Comparison of ENCODE assay signal across 23 mouse cellular contexts in genomic region chr7:122472223-122472622, GRCm38 (mm10).
DNase-seq lines count a peak whose midpoint lies in the region; TF ChIP-seq lines count a peak whose summit lies in the region.
"Had no signal": no experiment of that assay in that cellular context is flagged by ENCODE, and none has a peak within 500 bp of the region (broad histone marks: within the 10 kb centered on the region; RNA-seq: fewer than 3 reads in every experiment).

No protein-coding gene starts in this region.

- H3K4me1 ChIP-seq in heart, embryonic 10.5 days, result no peaks in the 10 kb centered on the region
- H3K4me1 ChIP-seq in brown adipose tissue, adult 24 weeks (ENCODE audit: control insufficient read depth, insufficient read depth, insufficient read length, low read length), result peaks cover 13% of the 10 kb centered on the region
- H3K4me1 ChIP-seq in midbrain, embryonic 10.5 days, result peaks cover 11% of the 10 kb centered on the region
- H3K4me1 ChIP-seq: embryonic facial prominence, embryonic 13.5 days; heart, embryonic 13.5 days; liver, embryonic 15.5 days; stomach, embryonic 15.5 days had no signal

- WGBS in heart, embryonic 10.5 days, result 79% methylated on average over 5 of the region's 5 CpGs
- 71% methylated on average over 5 of the region's 5 CpGs for WGBS in midbrain, embryonic 10.5 days

- TF ChIP-seq CTCF in gastrocnemius, adult 2 months (IDR thresholded peaks at IDR 0.05), result no peak

- peaks cover 7% of the 10 kb centered on the region; the same call in 1 of the 2 replicates for H3K9me3 ChIP-seq in heart, embryonic 10.5 days
- peaks cover 7% of the 10 kb centered on the region; the same call in 1 of the 2 replicates for H3K9me3 ChIP-seq in midbrain, embryonic 10.5 days (replicated peaks)
- H3K9me3 ChIP-seq: forebrain, embryonic 15.5 days; hindbrain, embryonic 15.5 days; liver, embryonic 15.5 days; stomach, embryonic 15.5 days had no signal

- no peak overlapping the region for H3K4me3 ChIP-seq in gastrocnemius, adult 2 months
- no peak overlapping the region for H3K4me3 ChIP-seq in heart, embryonic 10.5 days
- no peak overlapping the region for H3K4me3 ChIP-seq in brown adipose tissue, adult 24 weeks (ENCODE audit: insufficient read depth, low read depth, low read length)
- no peak overlapping the region for H3K4me3 ChIP-seq in midbrain, embryonic 10.5 days
- H3K4me3 ChIP-seq: embryonic facial prominence, embryonic 13.5 days; forebrain, embryonic 10.5 days; forebrain, embryonic 15.5 days; heart, embryonic 13.5 days; hindbrain, embryonic 15.5 days; liver, embryonic 15.5 days; stomach, embryonic 15.5 days had no signal

- intact Hi-C loops in gastrocnemius, adult 2 months (cut with DNase I), result loop anchor here (10.0 kb wide), 1 partner anchor 203 kb away; the partner anchor contains the start of gene Cacng3
- intact Hi-C loops in heart, postnatal 36 days (cut with DNase I), result loop anchor here (5.0 kb wide), 3 partner anchors 90 to 435 kb away; no protein-coding TSS in a partner anchor

- H3K27ac ChIP-seq in gastrocnemius, adult 2 months, result peak overlapping the region; percentile 53
- H3K27ac ChIP-seq in heart, embryonic 10.5 days, result no peak overlapping the region
- H3K27ac ChIP-seq in brown adipose tissue, adult 24 weeks (replicated peaks; ENCODE audit: low read depth, low read length), result peak overlapping the region; percentile 49
- no peak overlapping the region for H3K27ac ChIP-seq in midbrain, embryonic 10.5 days (replicated peaks)
- H3K27ac ChIP-seq: embryonic facial prominence, embryonic 13.5 days; forebrain, embryonic 10.5 days; forebrain, embryonic 15.5 days; heart, embryonic 13.5 days; hindbrain, embryonic 15.5 days; kidney, postnatal 0 days; liver, embryonic 15.5 days; stomach, embryonic 15.5 days had no signal

- H3K36me3 ChIP-seq in heart, embryonic 10.5 days, result no peaks in the 10 kb centered on the region; the same call in 1 of the 2 replicates
- no peaks in the 10 kb centered on the region for H3K36me3 ChIP-seq in midbrain, embryonic 10.5 days
- H3K36me3 ChIP-seq: embryonic facial prominence, embryonic 13.5 days; forebrain, embryonic 10.5 days; forebrain, embryonic 15.5 days; heart, embryonic 13.5 days; hindbrain, embryonic 15.5 days; liver, embryonic 15.5 days; stomach, embryonic 15.5 days had no signal

- DNase-seq in gastrocnemius, adult 2 months, result peak; percentile 39
- no peak for DNase-seq in gastrocnemius, postnatal 4 days (ENCODE audit: low spot score in 2 of 2)
- peak; percentile 39 for DNase-seq in heart, adult 8-10 months (ENCODE audit: low spot score)
- no peak for DNase-seq in heart, embryonic 10.5 days (ENCODE audit: low spot score)
- peak; percentile 12 to 16 for DNase-seq in heart, postnatal 36 days
- no peak for DNase-seq in midbrain, embryonic 10.5 days (ENCODE audit: low spot score)
- DNase-seq: adrenal gland, postnatal 25 days; cerebellum, adult 18-20 months; cerebellum, postnatal 10 days; gastrocnemius, postnatal 10 days; kidney, adult 18-20 months; lung, embryonic 14.5 days; lung, postnatal 14 days; right cerebral cortex, postnatal 25 days had no signal

- 0 out of 2 replicates have a peak, but pooled peaks cover 9% of the 10 kb centered on the region for H3K27me3 ChIP-seq in heart, embryonic 10.5 days (ENCODE audit: insufficient read depth, poor library complexity, severe bottlenecking)
- no peaks in the 10 kb centered on the region for H3K27me3 ChIP-seq in midbrain, embryonic 10.5 days (ENCODE audit: low read depth, poor library complexity, severe bottlenecking)
- H3K27me3 ChIP-seq: forebrain, embryonic 15.5 days; hindbrain, embryonic 15.5 days; liver, embryonic 15.5 days had no signal

Comparison
In these comparisons a context has a peak if more than half of its experiments do, and no peak if none do; other contexts are left out.
1. DNase-seq: peak in gastrocnemius, adult 2 months (single experiment), heart, adult 8-10 months (single experiment) and heart, postnatal 36 days (2 of 2); none in gastrocnemius, postnatal 4 days (0 of 2), heart, embryonic 10.5 days (single experiment) and midbrain, embryonic 10.5 days (single experiment).
2. H3K27ac ChIP-seq: peak in gastrocnemius, adult 2 months (single experiment) and brown adipose tissue, adult 24 weeks (single experiment); none in heart, embryonic 10.5 days (single experiment) and midbrain, embryonic 10.5 days (single experiment).